Mouse (Mus musculus) spleen, postnatal 10 days (tissue): ENCODE data around the gene Eif3a.

ENCODE experiments used
- DNase-seq, 2 experiments: peaks; one replicate each; pipeline ENCODE4 v3.0.0; 2021 to 2022; ENCODE audit warnings: low spot score in 2 of 2

Gene Eif3a

DNA sequence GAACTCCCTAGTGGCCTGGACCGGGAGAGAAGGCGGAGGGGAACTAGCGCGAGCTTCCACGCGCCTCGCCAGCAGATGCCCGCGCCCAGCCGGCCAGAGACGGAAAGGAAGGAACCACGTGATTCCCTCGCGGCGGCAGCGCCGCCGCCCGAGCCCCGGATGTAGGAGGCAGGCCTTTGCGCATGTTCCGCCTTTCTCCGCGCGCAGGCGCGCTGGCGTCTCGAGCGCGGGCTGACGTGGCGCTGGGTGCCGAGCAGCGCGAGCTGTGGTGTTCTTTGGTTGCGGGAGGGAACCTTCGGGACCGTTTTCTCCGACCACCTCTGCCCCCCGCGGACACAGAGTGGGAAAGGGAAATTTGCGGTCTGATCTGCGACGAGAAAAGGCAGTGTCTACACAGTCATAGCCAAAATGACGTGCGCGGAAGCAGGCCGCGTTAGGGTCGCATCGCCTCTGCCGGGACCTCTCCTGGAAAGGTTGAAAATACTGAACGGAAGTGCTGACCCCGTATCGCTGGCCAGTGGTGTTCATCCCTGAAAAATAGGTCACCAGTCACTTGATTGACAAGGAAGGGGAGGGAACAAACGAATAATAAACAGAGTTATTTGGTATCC, at the start of gene Eif3a:
Gene Eif3a (minus strand): TSS at position 108 of the 611 bp plus-strand sequence.
- peak; percentile 91 to 96 for DNase-seq

GRCm38 (mm10) chr19:60837747-60838146, 47.3 kb upstream of the Eif3a start:
- DNase-seq, result peak; percentile 81 to 93

- DNase-seq, result no peak
Observed at GRCm38 (mm10) chr19:60818677-60819076, 28.2 kb upstream of the Eif3a start.

DNA sequence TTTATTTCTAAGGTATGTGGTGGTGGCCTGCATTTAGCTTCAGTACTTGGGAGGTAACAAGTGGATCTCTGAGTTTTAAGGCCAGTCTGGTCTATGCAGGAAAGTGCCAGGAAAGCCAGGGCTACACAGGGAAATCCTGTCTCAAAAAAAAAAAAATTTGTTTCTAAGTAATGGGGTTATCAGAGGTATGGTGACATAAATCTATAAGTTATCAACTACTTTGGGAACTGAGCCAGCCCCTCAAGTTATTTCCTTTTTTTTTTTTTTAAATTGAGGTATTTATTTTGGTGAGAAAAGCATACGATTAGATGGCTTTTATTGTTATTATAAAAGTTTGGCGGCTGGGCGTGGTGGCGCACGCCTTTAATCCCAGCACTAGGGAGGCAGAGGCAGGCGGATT, 22.7 kb upstream of the Eif3a start:
- DNase-seq, result no peak

GRCm38 (mm10) chr19:60812036-60812389, 21.6 kb upstream of the Eif3a start:
- no peak for DNase-seq

- DNase-seq, result peak; percentile 91 to 97
Observed at GRCm38 (mm10) chr19:60811098-60812035, 20.9 kb upstream of the Eif3a start, which contains the start of gene Fam45a. Gene Fam45a (plus strand): TSS chr19:60811585.

GRCm38 (mm10) chr19:60809927-60810326, 19.5 kb upstream of the Eif3a start:
- DNase-seq, result no peak

DNA sequence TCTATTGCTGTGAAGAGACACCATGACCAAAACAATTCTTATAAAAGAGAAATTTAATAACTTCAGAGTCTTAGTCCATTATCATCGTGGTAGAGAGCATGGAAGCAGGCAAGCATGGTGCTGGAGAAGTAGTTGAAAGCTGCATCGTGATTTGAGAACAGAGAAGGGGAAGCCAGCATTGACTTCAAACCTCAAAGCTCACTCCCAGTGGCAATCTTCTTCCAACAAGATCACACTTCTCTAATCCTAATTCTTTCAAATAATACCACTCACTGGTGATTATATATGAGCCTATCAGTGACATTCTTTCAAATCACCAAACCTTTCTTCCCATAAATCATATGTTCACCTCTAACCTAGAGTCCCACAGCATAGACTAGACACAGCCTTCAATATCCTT, 14.4 kb upstream of the Eif3a start:
- no peak for DNase-seq

DNA sequence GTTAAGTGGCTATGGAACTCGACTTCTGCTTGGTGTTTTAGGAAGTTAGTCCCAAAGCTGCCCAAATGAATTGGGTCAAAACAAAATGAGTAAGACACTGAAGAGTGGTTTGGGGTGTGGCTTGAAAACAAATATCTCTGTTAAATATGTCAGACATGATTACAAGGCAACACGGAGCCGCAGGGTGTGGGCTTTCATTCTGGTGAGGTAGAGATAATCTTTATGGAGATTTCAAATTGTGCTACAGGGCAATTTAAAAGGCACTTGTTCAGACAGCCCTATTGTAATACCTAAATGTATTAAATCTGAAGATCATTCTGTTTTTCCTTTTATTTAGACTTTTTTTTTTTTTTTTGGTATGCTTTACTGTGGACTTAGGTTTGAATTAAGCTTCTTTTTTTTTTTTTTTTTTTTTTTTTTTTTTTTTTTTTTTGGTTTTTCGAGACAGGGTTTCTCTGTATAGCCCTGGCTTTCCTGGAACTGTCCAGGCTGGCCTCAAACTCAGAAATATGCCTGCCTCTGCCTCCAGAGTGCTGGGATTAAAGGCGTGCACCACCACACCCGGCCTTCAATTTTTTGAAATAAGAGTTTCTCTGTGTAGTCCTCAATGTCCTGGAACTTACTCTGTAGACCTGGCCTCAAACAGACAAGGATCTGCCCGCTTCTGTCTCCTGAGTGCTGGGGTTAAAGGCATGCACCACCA, 9.6 kb upstream of the Eif3a start:
- peak in 1 of 2 experiments; percentile 28 for DNase-seq

DNA sequence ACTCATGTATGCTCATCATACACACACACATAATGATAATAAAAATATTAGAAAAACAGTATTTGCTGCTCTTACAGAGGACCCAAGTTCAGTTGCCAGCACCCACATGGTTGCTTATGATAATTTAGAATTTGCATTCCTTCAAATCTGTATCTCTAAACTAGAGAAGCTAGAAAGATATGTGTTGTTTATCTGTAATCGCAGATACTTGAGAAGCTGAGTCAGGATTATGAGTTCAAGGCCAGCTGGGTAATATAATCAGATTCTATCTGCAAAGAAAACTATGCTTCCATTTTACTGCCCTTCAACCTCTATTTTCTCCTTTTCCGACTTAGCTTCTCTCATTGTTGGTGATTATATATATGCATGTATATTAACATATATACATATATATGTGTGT, 7.0 kb upstream of the Eif3a start:
- DNase-seq, result no peak

GRCm38 (mm10) chr19:60795244-60795643, 4.8 kb upstream of the Eif3a start:
- no peak for DNase-seq

DNA sequence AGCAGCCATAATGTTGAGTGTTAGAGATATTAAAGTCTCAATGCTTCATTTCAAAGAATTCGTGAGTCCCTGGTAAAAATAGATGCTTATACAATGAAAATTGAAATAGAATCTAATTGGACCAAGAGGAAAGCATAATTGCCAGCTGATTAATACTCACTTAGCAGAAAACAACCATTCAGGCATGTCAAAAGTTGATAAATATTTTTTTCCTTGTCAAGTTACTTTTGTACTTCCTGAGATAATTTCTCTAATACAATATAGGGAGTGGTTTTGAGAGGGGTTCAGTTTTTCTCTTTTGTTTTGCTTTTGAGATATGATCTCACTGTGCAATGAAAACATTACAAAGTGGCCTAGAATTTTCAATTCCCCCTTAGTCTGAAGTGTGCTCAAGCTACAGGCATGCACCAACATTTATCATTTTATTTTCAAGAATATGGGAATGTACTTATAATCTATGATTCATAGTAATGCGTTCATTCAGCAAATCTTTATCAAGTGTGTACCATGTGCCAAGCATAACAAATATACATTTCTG, 2.8 kb upstream of the Eif3a start:
- no peak for DNase-seq

DNA sequence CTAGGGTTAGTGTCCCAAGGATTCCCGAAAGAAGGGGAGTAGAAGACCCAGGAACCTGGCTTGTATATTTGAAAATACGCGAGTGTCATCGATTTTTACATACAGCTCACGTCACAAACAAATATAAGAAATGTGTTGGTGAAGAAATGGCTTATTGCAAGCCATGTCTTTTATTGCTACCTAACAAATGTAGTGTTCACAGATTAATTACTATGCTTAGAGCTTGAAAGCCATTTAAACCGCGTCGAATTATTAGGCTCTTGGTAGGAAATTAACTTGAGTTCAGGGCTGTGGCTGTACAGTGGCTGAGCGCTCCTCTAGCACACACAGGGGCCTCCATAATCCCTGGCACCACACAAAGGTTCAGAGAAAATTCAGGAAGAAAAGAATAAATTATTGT, 706 bp upstream of the Eif3a start:
- no peak for DNase-seq

DNA sequence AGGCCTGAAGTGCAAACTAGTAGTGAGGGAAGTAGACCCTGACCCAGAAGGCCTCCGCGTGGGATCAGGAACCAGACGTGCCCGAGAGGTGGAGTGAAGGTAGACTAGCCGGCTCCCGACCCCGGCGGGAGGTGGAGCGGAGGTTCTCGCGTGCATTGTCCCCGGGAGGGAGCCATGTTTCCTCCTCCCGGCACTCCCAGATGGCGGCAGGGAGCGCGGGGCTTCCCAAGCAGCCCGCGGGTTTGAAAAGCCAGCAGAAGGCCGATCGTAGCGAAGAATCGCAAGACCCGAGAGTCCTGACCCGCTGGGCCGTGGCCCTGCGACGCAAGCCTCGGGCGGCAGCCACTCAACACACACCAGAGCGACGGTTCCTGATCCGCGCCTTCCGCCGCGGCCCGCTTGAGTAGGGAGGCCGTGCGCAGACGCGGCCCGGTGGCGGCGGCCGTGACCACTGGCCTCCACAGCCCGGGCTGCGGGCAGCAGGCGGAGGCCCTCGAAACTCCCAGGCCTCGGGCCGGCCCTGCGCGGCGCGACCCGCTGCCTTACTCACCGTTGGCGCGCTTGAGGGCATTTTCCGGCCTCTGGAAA, 445 bp downstream of the Eif3a start:
- DNase-seq, result peak; percentile 66 to 72

DNA sequence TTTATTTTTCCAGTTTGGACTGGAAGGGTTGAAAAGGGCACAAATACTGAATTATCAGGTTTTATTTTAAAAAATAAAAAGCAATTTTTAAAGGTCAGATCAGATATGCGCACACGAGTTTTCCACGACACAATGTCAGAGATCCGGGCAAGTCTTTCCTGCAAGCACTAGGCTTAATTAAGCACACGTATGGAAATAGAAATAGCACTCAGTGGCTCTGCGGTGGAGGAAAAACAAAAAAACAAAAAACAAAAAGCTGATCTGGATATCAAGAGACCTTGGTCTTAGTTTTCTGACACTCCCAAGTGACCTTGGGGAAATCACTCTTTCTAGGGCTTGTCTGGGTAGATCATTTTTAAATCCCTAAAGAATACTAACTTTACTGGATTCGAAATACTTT, 1.0 kb downstream of the Eif3a start:
- DNase-seq, result no peak

DNA sequence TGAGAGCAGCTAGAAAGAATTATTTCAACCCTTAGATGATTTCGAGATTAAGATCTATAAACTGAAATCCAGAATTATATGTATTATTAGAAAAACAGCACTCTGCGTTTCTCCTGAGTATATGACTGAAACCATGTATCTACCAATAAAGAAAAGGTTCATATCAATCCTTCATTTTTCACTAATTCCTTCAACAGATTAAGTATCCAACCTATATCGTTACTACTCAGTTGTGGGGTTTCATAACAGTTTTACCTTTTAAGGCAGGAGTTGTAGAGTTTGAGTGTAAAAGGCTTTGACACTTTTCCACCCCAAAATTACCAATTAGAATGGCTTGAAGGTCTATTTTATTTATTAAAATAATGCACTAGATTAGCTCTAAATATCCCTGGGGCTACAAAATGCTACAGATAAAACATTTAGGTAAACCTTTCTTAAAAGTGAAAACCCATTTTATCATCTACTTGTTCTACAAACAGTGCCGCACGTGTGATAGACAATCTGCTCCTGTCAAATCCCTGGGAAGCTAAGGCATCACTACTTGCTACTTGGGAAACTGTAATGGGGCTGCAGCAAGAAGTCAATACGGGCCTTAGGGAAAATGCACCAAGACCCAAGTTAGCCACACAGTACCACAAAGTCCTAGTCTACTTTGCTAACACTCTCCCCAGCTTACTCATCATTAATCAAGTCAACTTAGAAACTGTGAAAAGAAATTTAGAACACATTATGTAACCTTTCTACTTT, 2.1 kb downstream of the Eif3a start:
- DNase-seq, result no peak

GRCm38 (mm10) chr19:60787465-60788150, 2.9 kb downstream of the Eif3a start:
- DNase-seq, result no peak

DNA sequence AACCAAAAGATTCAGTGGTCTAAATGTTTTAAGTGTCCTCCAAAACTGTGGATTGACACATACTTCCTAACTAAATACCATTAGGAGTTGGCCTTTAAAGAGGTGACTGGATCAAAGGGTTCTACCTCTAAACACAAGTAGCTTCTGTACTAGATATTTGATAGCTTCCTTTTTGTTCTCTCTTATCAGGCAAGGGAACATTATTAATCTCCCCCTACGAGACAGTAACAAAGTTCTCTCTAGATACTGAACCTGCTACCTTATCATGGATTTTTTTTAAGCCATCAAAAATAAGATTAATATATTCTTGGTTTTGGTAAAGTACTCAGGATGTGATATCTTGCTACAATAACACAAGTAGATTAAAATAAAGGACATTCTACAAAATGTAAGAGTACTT, 5.7 kb downstream of the Eif3a start:
- no peak for DNase-seq

GRCm38 (mm10) chr19:60782034-60782433, 8.4 kb downstream of the Eif3a start:
- no peak for DNase-seq

GRCm38 (mm10) chr19:60773366-60773765, 17.1 kb downstream of the Eif3a start:
- DNase-seq, result no peak
